Mouse (Mus musculus) erythroblast, embryonic 14.5 days (primary cell): Measurements from ENCODE around the gene Tusc2.

Experiments used
- GATA1 ChIP-seq: IDR thresholded peaks from 2 replicates; pipeline ENCODE4 v1.6.1; 2012; ENCODE audit warnings: low read length, inconsistent platforms, mixed read lengths
- TAL1 ChIP-seq: IDR thresholded peaks from 3 replicates; pipeline ENCODE4 v1.6.1; 2012; ENCODE audit warnings: low read length, inconsistent platforms, mixed read lengths

- TF ChIP-seq TAL1 (no peak), GATA1 (no peak)
Observed at GRCm38 (mm10) chr9:107551890-107552355, 11.1 kb upstream of the Tusc2 start.
